Mouse (Mus musculus) midbrain, embryonic 10.5 days (tissue): Measurements from ENCODE around the gene Nfib. TPM values are rescaled to one million over a fixed set of nuclear protein-coding genes. Genes with fewer than 3 reads are reported as not detected.

Experiments
- DNase-seq: peaks from one replicate; pipeline ENCODE4 v3.0.0-alpha.2; 2017; ENCODE audit warnings: low spot score
- H3K27ac ChIP-seq: fragments of 300-500 bp; sonication (generic); replicated peaks from 2 replicates; pipeline ENCODE4 v1.5.1; 2016; ENCODE audit warnings: mild to moderate bottlenecking
- H3K27me3 ChIP-seq: fragments of 300-500 bp; sonication (generic); 2 replicates; pipeline ENCODE4 v1.6.1; 2016; ENCODE audit warnings: low read depth, mild to moderate bottlenecking; ENCODE audit not compliant: poor library complexity, severe bottlenecking
- H3K36me3 ChIP-seq: fragments of 300-500 bp; sonication (generic); 2 replicates; pipeline ENCODE4 v1.6.1; 2016; ENCODE audit warnings: mild to moderate bottlenecking, moderate library complexity
- H3K4me1 ChIP-seq: fragments of 300-500 bp; sonication (generic); 2 replicates; pipeline ENCODE4 v1.6.1; 2016
- H3K4me3 ChIP-seq: fragments of 300-500 bp; sonication (generic); 2 replicates; pipeline ENCODE4 v1.5.1; 2016; ENCODE audit warnings: mild to moderate bottlenecking, moderate library complexity
- H3K9me3 ChIP-seq: fragments of 300-500 bp; sonication (generic); replicated peaks from 2 replicates; pipeline ENCODE4 v1.6.1; 2016; ENCODE audit warnings: mild to moderate bottlenecking
- WGBS: fragments of 180-500 bp; shearing (Covaris S2); methylation state at CpG from one replicate; pipeline ENCODE4 v1.1.7; 2016; 5-methylcytosine and 5-hydroxymethylcytosine counted together
- polyA plus RNA-seq: library from polyadenylated mRNA; unstranded; fragments of >200 nt; fragmentation: Nextera tagmentation; extraction: Ambion mirVana; gene quantifications from 2 replicates; pipeline ENCODE4 v1.2.1, GENCODE M21; 2016

The Nfib gene
- polyA plus RNA-seq, 1 experiment from 2014 or later, result 9.8 TPM

GRCm38 (mm10) chr4:82539406-82540047 is 166.0 kb downstream of the Nfib start:
- H3K27me3 ChIP-seq, result peaks cover 92% of the 10 kb centered on the region
- H3K9me3 ChIP-seq, result no peaks in the 10 kb centered on the region
- H3K4me1 ChIP-seq, result peaks cover 38% of the 10 kb centered on the region
- WGBS, result 10% methylated on average over 8 of the region's 8 CpGs
- no peak overlapping the region for H3K4me3 ChIP-seq
- DNase-seq, result peak; percentile 21
- H3K27ac ChIP-seq, result no peak overlapping the region
- no peaks in the 10 kb centered on the region for H3K36me3 ChIP-seq

GRCm38 (mm10) chr4:82538815-82539214 is 166.7 kb downstream of the Nfib start:
- peaks cover 40% of the 10 kb centered on the region for H3K4me1 ChIP-seq
- 0 out of 2 replicates have a peak overlapping the region, but pooled peaks have one; percentile 46 for H3K27ac ChIP-seq
- H3K27me3 ChIP-seq, result peaks cover 98% of the 10 kb centered on the region
- under 1% methylated on average over 9 of the region's 9 CpGs for WGBS
- H3K9me3 ChIP-seq, result no peaks in the 10 kb centered on the region
- DNase-seq, result no peak
- H3K36me3 ChIP-seq, result no peaks in the 10 kb centered on the region
- peak overlapping the region; percentile 50 for H3K4me3 ChIP-seq

GRCm38 (mm10) chr4:82538069-82538811 is 167.3 kb downstream of the Nfib start:
- H3K27me3 ChIP-seq, result peaks cover 98% of the 10 kb centered on the region
- peaks cover 46% of the 10 kb centered on the region for H3K4me1 ChIP-seq
- WGBS, result 0% methylated on average over 30 of the region's 30 CpGs
- no peaks in the 10 kb centered on the region for H3K9me3 ChIP-seq
- H3K36me3 ChIP-seq, result no peaks in the 10 kb centered on the region
- 0 out of 2 replicates have a peak overlapping the region, but pooled peaks have one; percentile 46 for H3K27ac ChIP-seq
- peak overlapping the region; percentile 50 for H3K4me3 ChIP-seq
- peak; percentile 60 for DNase-seq

- peak overlapping the region; percentile 50 for H3K4me3 ChIP-seq
- peaks cover 54% of the 10 kb centered on the region for H3K4me1 ChIP-seq
- peaks cover 98% of the 10 kb centered on the region for H3K27me3 ChIP-seq
- no peaks in the 10 kb centered on the region for H3K36me3 ChIP-seq
- no peaks in the 10 kb centered on the region for H3K9me3 ChIP-seq
- DNase-seq, result peak; percentile 75
- WGBS, result under 1% methylated on average over 28 of the region's 28 CpGs
- peak overlapping the region; percentile 50 for H3K27ac ChIP-seq
Measured at GRCm38 (mm10) chr4:82537279-82537967, 168.1 kb downstream of the Nfib start.

- peaks cover 100% of the 10 kb centered on the region for H3K27me3 ChIP-seq
- under 1% methylated on average over 36 of the region's 36 CpGs for WGBS
- peaks cover 57% of the 10 kb centered on the region for H3K4me1 ChIP-seq
- H3K4me3 ChIP-seq, result peak overlapping the region; percentile 50
- H3K27ac ChIP-seq, result peak overlapping the region; percentile 50; the same call in 1 of the 2 replicates
- peak; percentile 54 for DNase-seq
- H3K9me3 ChIP-seq, result no peaks in the 10 kb centered on the region
- no peaks in the 10 kb centered on the region for H3K36me3 ChIP-seq
Measured at GRCm38 (mm10) chr4:82536435-82537278, 168.9 kb downstream of the Nfib start.

- peaks cover 99% of the 10 kb centered on the region for H3K27me3 ChIP-seq
- no peak overlapping the region for H3K4me3 ChIP-seq
- WGBS, result 42% methylated on average over 6 of the region's 6 CpGs
Measured at GRCm38 (mm10) chr4:82535606-82536434, 169.7 kb downstream of the Nfib start.

GRCm38 (mm10) chr4:82533231-82533630 is 172.3 kb downstream of the Nfib start:
- H3K9me3 ChIP-seq, result no peaks in the 10 kb centered on the region
- H3K4me3 ChIP-seq, result peak overlapping the region; percentile 3; the same call in 1 of the 2 replicates
- peaks cover 80% of the 10 kb centered on the region for H3K27me3 ChIP-seq
- H3K27ac ChIP-seq, result peak overlapping the region; percentile 78
- H3K36me3 ChIP-seq, result no peaks in the 10 kb centered on the region
- DNase-seq, result no peak
- H3K4me1 ChIP-seq, result peaks cover 47% of the 10 kb centered on the region
- WGBS, result 17% methylated on average over 3 of the region's 3 CpGs

More at GRCm38 (mm10) chr4:82535606-82536434, 169.7 kb downstream of the Nfib start:
- H3K27ac ChIP-seq, result no peak overlapping the region
- no peaks in the 10 kb centered on the region for H3K9me3 ChIP-seq
- DNase-seq, result no peak
- H3K4me1 ChIP-seq, result peaks cover 59% of the 10 kb centered on the region
- H3K36me3 ChIP-seq, result no peaks in the 10 kb centered on the region

GRCm38 (mm10) chr4:82532443-82533191 is 172.9 kb downstream of the Nfib start:
- 6% methylated on average over 11 of the region's 11 CpGs for WGBS
- Histone ChIP-seq H3K9me3 (no peaks in the 10 kb centered on the region), H3K27ac (peak overlapping the region; percentile 78), H3K4me3 (peak overlapping the region; percentile 3), H3K4me1 (peaks cover 41% of the 10 kb centered on the region), H3K36me3 (no peaks in the 10 kb centered on the region), H3K27me3 (peaks cover 73% of the 10 kb centered on the region)
- no peak for DNase-seq

GRCm38 (mm10) chr4:82531977-82532376 is 173.6 kb downstream of the Nfib start:
- no peaks in the 10 kb centered on the region for H3K36me3 ChIP-seq
- no peak for DNase-seq
- H3K9me3 ChIP-seq, result no peaks in the 10 kb centered on the region
- peaks cover 67% of the 10 kb centered on the region for H3K27me3 ChIP-seq
- peaks cover 35% of the 10 kb centered on the region for H3K4me1 ChIP-seq
- H3K4me3 ChIP-seq, result no peak overlapping the region
- peak overlapping the region; percentile 78 for H3K27ac ChIP-seq
- 49% methylated on average over 5 of the region's 5 CpGs for WGBS

- H3K27me3 ChIP-seq, result peaks cover 56% of the 10 kb centered on the region
- 61% methylated on average over 3 of the region's 3 CpGs for WGBS
- H3K36me3 ChIP-seq, result no peaks in the 10 kb centered on the region
- no peak for DNase-seq
- H3K4me1 ChIP-seq, result peaks cover 26% of the 10 kb centered on the region
- H3K4me3 ChIP-seq, result no peak overlapping the region
- H3K27ac ChIP-seq, result 0 out of 2 replicates have a peak overlapping the region, but pooled peaks have one; percentile 17
- no peaks in the 10 kb centered on the region for H3K9me3 ChIP-seq
Measured at GRCm38 (mm10) chr4:82530875-82531353, 174.6 kb downstream of the Nfib start.

GRCm38 (mm10) chr4:82528978-82529377 is 176.6 kb downstream of the Nfib start:
- Histone ChIP-seq H3K4me1 (peaks cover 25% of the 10 kb centered on the region), H3K4me3 (no peak overlapping the region), H3K36me3 (no peaks in the 10 kb centered on the region), H3K27me3 (peaks cover 37% of the 10 kb centered on the region), H3K9me3 (no peaks in the 10 kb centered on the region), H3K27ac (no peak overlapping the region)
- WGBS, result 83% methylated on average over 2 of the region's 2 CpGs
- DNase-seq, result no peak
